Mouse (Mus musculus): ENCODE data around the gene Myb.

- no peak for TF ChIP-seq POLR2A (IDR thresholded peaks at IDR 0.05; ENCODE audit: control insufficient read depth, extremely low read depth, insufficient read depth, low read length, poor library complexity)
- TF ChIP-seq CTCF (IDR thresholded peaks at IDR 0.05; ENCODE audit: borderline replicate concordance, control insufficient read depth, extremely low read depth, insufficient read depth, low read length, poor library complexity): no peak
Measured at GRCm38 (mm10) chr10:21109337-21110056, 51.3 kb downstream of the Myb start.

All from thymus, adult 2 months (tissue).